Mouse (Mus musculus) layer of hippocampus, adult 18-20 months (tissue): ENCODE results near the gene Serpina7. TPM values are rescaled to one million over a fixed set of nuclear protein-coding genes. Genes with fewer than 3 reads are reported as not detected.

ENCODE experiments used
- DNase-seq, 2 experiments: peaks; one replicate each; pipeline ENCODE4 v3.0.0; 2022; ENCODE audit warnings: low spot score in 2 of 2
- long read RNA-seq: library from polyadenylated mRNA; stranded (forward); transcript quantifications from one replicate; pipeline ENCODE4 v2.0.0, GENCODE M21; 2021
- total RNA-seq, 2 experiments: library from RNA; stranded (reverse); gene quantifications; 2 replicates each; pipeline ENCODE4 v1.2.3; 2021

Gene Serpina7
- not detected for total RNA-seq
- long read RNA-seq = 0 reads

DNA sequence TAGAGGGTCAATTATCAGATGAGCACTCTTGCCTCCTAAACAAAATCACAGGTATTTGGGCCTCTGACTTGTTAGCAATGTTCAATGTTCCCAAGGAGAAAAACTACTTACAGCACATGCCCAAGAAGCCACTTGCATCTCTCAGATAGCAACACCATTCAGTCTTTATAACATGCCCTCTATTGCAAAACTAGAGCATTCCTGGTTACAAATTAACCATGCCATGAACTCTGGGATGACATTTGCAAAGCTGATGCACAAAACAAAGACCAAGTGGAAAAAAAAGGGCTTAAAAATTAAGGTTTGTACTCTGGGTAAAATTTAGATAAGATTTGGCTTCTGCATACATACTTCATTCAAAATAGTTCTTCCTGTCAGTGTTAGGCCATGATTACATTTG, at the start of gene Serpina7:
TSS of gene Serpina7 (minus strand) at position 160 of the 400 bp plus-strand sequence.
- no peak for DNase-seq

GRCm38 (mm10) chrX:139134031-139134430, 49.0 kb upstream of the Serpina7 start:
- no peak for DNase-seq

GRCm38 (mm10) chrX:139097197-139097596, 12.2 kb upstream of the Serpina7 start:
- DNase-seq = peak in 1 of 2 experiments; percentile 0

- DNase-seq = no peak
Observed at GRCm38 (mm10) chrX:139085943-139086342, 907 bp upstream of the Serpina7 start, which contains the start of gene 4930513O06Rik. Gene 4930513O06Rik (plus strand): TSS chrX:139086243.

GRCm38 (mm10) chrX:139078493-139078892, 6.5 kb downstream of the Serpina7 start:
- DNase-seq = no peak

GRCm38 (mm10) chrX:139064078-139064477, 21.0 kb downstream of the Serpina7 start:
- DNase-seq = no peak

- DNase-seq = no peak
Observed at GRCm38 (mm10) chrX:139053149-139053548, 31.9 kb downstream of the Serpina7 start.

- no peak for DNase-seq
Observed at GRCm38 (mm10) chrX:139051976-139052375, 33.1 kb downstream of the Serpina7 start.

- DNase-seq = no peak
Observed at GRCm38 (mm10) chrX:139041148-139041547, 43.9 kb downstream of the Serpina7 start.

GRCm38 (mm10) chrX:139039314-139039713, 45.7 kb downstream of the Serpina7 start:
- no peak for DNase-seq

DNA sequence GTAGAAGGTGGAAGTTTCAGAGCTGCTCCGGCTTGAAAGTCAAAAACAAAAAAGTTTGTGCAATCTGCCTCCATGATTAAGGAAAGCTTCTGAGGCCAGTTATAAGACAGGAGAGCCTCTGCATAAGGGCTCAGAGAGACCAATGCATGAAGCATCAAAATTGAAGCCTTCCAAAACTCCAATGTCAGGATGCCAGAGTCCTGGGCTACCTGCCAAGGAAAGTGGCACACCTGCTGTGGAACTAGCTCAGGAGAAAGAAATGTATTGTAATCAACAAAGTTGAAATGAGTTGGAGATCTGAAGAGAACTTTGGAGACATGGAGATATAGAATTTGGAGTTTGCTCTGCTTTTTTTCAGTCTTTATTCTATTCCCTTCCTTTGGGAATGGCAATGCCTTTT, 47.4 kb downstream of the Serpina7 start:
- DNase-seq = no peak

Other genes starting within 250 kb of the Serpina7 start
- under 1 TPM in 1 of 2 experiments, not detected in 1; 0.27 TPM for gene Nrk, start 170.8 kb downstream of the Serpina7 start, total RNA-seq
- gene 4930513O06Rik, start 1.0 kb upstream of the Serpina7 start, total RNA-seq = not detected
- gene 4933428M09Rik, start 94.0 kb upstream of the Serpina7 start, total RNA-seq = not detected
- 1 to 10 TPM; 5.6 to 6.7 TPM for gene Mum1l1, start 124.8 kb upstream of the Serpina7 start, total RNA-seq
- not detected for gene Trap1a, start 248.4 kb upstream of the Serpina7 start, total RNA-seq